Comparison of ENCODE assay signal across 9 mouse cellular contexts in the genomic region with DNA sequence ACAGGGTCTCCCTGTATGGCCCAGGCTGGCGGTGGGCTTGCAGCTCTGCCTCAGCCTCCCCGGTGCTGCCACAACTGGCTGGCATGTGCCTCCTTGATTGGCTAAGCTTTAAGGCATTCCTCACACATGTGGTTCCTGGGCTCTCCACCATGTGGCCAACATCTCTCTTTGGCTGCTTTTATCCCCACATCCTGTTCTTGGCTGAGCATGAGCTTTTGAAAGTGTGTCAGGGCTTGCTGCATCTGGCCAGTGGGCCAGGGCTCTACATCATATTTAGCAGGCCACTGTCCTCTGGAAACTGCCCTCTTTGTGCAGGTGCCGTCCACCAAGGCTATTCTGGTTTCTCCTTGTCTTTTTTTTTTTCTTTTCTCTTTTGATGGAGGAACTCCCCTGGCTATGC. TPM values are rescaled to one million over a fixed set of nuclear protein-coding genes. Genes with fewer than 3 reads are reported as not detected.
A peak's percentile ranks its signal among the peaks of the same experiment; 100 is the strongest.
DNase-seq lines count a peak whose midpoint lies in the region; ATAC-seq lines count a peak whose summit lies in the region.
"Had no signal": no experiment of that assay in that cellular context is flagged by ENCODE, and none has a peak within 500 bp of the region (broad histone marks: within the 10 kb centered on the region; RNA-seq: fewer than 3 reads in every experiment).

No protein-coding gene starts in this region.

- ATAC-seq in embryonic facial prominence, embryonic 13.5 days (ENCODE audit: insufficient number of reproducible peaks, insufficient read depth, low FRiP score, low TSS enrichment, low read depth): no peak

- peak overlapping the region; percentile 93 for H3K4me3 ChIP-seq in embryonic facial prominence, embryonic 13.5 days

- H3K4me1 ChIP-seq in embryonic facial prominence, embryonic 13.5 days: peaks cover 40% of the 10 kb centered on the region

- peak overlapping the region; percentile 96 for H3K4me2 ChIP-seq in embryonic facial prominence, embryonic 13.5 days

- peak; percentile 58 to 60 for DNase-seq in spleen, postnatal 10 days (ENCODE audit: low spot score in 2 of 2)
- DNase-seq in spleen, adult 12 weeks (ENCODE audit: low spot score): no peak
- peak; percentile 30 for DNase-seq in heart, postnatal 4 days
- peak; percentile 36 for DNase-seq in lung, postnatal 10 days
- DNase-seq in left cerebral cortex, adult 8-10 months (ENCODE audit: low spot score in 2 of 2): no peak
- no peak for DNase-seq in embryo, embryonic 10.5 days (ENCODE audit: low spot score)
- no peak for DNase-seq in layer of hippocampus, adult 8-10 months (ENCODE audit: low spot score in 2 of 2)

- H3K27ac ChIP-seq in embryonic facial prominence, embryonic 13.5 days: peak overlapping the region; percentile 33; the same call in 1 of the 2 replicates

- no peaks in the 10 kb centered on the region for H3K27me3 ChIP-seq in embryonic facial prominence, embryonic 13.5 days

- H3K9me3 ChIP-seq in embryonic facial prominence, embryonic 13.5 days: no peaks in the 10 kb centered on the region

- H3K36me3 ChIP-seq in embryonic facial prominence, embryonic 13.5 days: peaks cover 24% of the 10 kb centered on the region

- peak overlapping the region; percentile 92 for H3K9ac ChIP-seq in embryonic facial prominence, embryonic 13.5 days

- WGBS in embryonic facial prominence, embryonic 13.5 days: 47% methylated on average over 3 of the region's 3 CpGs

RNA-seq across cellular contexts. Expression of gene Sppl2b, which starts 1.2 kb away (rescaled TPM):
- 49.3 and 54.5 TPM in 2 replicates for polyA plus RNA-seq in embryonic facial prominence, embryonic 13.5 days (2015; fragmentation: Nextera tagmentation; extraction: Ambion mirVana)
- 10 to 100 TPM; 23.4 to 24.8 TPM for total RNA-seq in heart, postnatal 4 days (2021)
- total RNA-seq in left cerebral cortex, adult 8-10 months (2022): 10 to 100 TPM; 42.1 to 52.3 (median 46.0) TPM
- 10 to 100 TPM; 53.9 to 68.2 (median 59.3) TPM for total RNA-seq in layer of hippocampus, adult 8-10 months (2022)

RNA-seq across cellular contexts. Expression of gene Lsm7, which starts 1.3 kb away (rescaled TPM):
- 313 and 339 TPM in 2 replicates for polyA plus RNA-seq in embryonic facial prominence, embryonic 13.5 days (2015; fragmentation: Nextera tagmentation; extraction: Ambion mirVana)
- 10 to 100 TPM; 29.9 to 35.0 TPM for total RNA-seq in heart, postnatal 4 days (2021)
- total RNA-seq in left cerebral cortex, adult 8-10 months (2022): 10 to 100 TPM; 35.4 to 57.9 (median 48.2) TPM
- total RNA-seq in layer of hippocampus, adult 8-10 months (2022): 10 to 100 TPM; 42.1 to 61.3 (median 57.5) TPM

RNA-seq across cellular contexts. Expression of gene Lingo3, which starts 12.4 kb away (rescaled TPM):
- 1.9 and 2.0 TPM in 2 replicates for polyA plus RNA-seq in embryonic facial prominence, embryonic 13.5 days (2015; fragmentation: Nextera tagmentation; extraction: Ambion mirVana)
- total RNA-seq in heart, postnatal 4 days (2021): 1 to 10 TPM; 1.8 to 2.5 TPM
- 10 to 100 TPM; 46.4 to 64.4 (median 48.1) TPM for total RNA-seq in left cerebral cortex, adult 8-10 months (2022)
- total RNA-seq in layer of hippocampus, adult 8-10 months (2022): 10 to 100 TPM; 33.4 to 44.0 (median 40.3) TPM
- polyA plus RNA-seq: gonadal fat pad, adult 2 months had no signal

RNA-seq across cellular contexts. Expression of gene Tmprss9, which starts 15.4 kb away (rescaled TPM):
- not detected in 2 replicates for polyA plus RNA-seq in embryonic facial prominence, embryonic 13.5 days (2015; fragmentation: Nextera tagmentation; extraction: Ambion mirVana)
- not detected for total RNA-seq in heart, postnatal 4 days (2021)
- under 1 TPM; 0.22 to 0.60 (median 0.39) TPM for total RNA-seq in left cerebral cortex, adult 8-10 months (2022)
- under 1 TPM; 0.35 to 0.66 (median 0.46) TPM for total RNA-seq in layer of hippocampus, adult 8-10 months (2022)

RNA-seq across cellular contexts. Expression of gene Oaz1, which starts 29.8 kb away (rescaled TPM):
- polyA plus RNA-seq in embryonic facial prominence, embryonic 13.5 days (2015; fragmentation: Nextera tagmentation; extraction: Ambion mirVana): 1,868 and 1,916 TPM in 2 replicates
- total RNA-seq in heart, postnatal 4 days (2021): 1,000 to 10,000 TPM; 1,002 to 1,049 TPM
- total RNA-seq in left cerebral cortex, adult 8-10 months (2022): 100 to 1,000 TPM; 505 to 586 (median 560) TPM
- total RNA-seq in layer of hippocampus, adult 8-10 months (2022): 100 to 1,000 TPM; 475 to 520 (median 506) TPM

Comparison
In these comparisons a context has a peak if more than half of its experiments do, and no peak if none do; other contexts are left out.
1. DNase-seq: peak in spleen, postnatal 10 days (2 of 2), heart, postnatal 4 days (single experiment) and lung, postnatal 10 days (single experiment); none in spleen, adult 12 weeks (single experiment), left cerebral cortex, adult 8-10 months (0 of 2), embryo, embryonic 10.5 days (single experiment) and layer of hippocampus, adult 8-10 months (0 of 2).
2. RNA of gene Lingo3, which starts 12.4 kb away (total RNA-seq): 46.4 to 64.4 TPM in left cerebral cortex, adult 8-10 months and 33.4 to 44.0 TPM in layer of hippocampus, adult 8-10 months; 1.8 to 2.5 TPM in heart, postnatal 4 days; every median in the first group is over 4 times any median in the second.